Mouse (Mus musculus) liver, postnatal 0 days (tissue): ENCODE data around the gene Pawr. TPM values are rescaled to one million over a fixed set of nuclear protein-coding genes. Genes with fewer than 3 reads are reported as not detected.

Experiments used
- ATAC-seq: fragments of 200-750 bp; cut with Nextera tagmentation; 2 replicates; pipeline ENCODE4 v1.8.0; 2017; ENCODE audit warnings: mild to moderate bottlenecking, moderate library complexity
- DNase-seq: peaks from one replicate; pipeline ENCODE4 v3.0.0-alpha.2; 2016
- H3K27ac ChIP-seq: fragments of 300-500 bp; sonication (generic); 2 replicates; pipeline ENCODE4 v1.5.1; 2014; ENCODE audit warnings: antibody characterized with exemption, moderate library complexity, mild to moderate bottlenecking, low read depth
- H3K27me3 ChIP-seq: fragments of 300-500 bp; sonication (generic); 2 replicates; pipeline ENCODE4 v1.6.1; 2014; ENCODE audit warnings: low read length, control low read depth, mixed read lengths; ENCODE audit not compliant: insufficient read depth
- H3K36me3 ChIP-seq: fragments of 300-500 bp; sonication (generic); replicated peaks from 2 replicates; pipeline ENCODE4 v1.6.1; 2014; ENCODE audit warnings: mild to moderate bottlenecking, control low read depth, low read length, moderate library complexity, mixed read lengths; ENCODE audit not compliant: insufficient read depth
- H3K4me1 ChIP-seq: fragments of 300-500 bp; sonication (generic); 2 replicates; pipeline ENCODE4 v1.6.1; 2014; ENCODE audit warnings: antibody characterized with exemption, mild to moderate bottlenecking, control low read depth; ENCODE audit not compliant: insufficient read depth
- H3K4me2 ChIP-seq: fragments of 300-500 bp; sonication (generic); 2 replicates; pipeline ENCODE4 v1.6.1; 2014; ENCODE audit warnings: low read depth, mild to moderate bottlenecking, low read length, moderate library complexity, mixed read lengths
- H3K4me3 ChIP-seq: fragments of 300-500 bp; sonication (generic); 2 replicates; pipeline ENCODE4 v1.5.1; 2014; ENCODE audit warnings: low read depth, low read length
- H3K9ac ChIP-seq: fragments of 300-500 bp; sonication (generic); replicated peaks from 2 replicates; pipeline ENCODE4 v1.6.1; 2014; ENCODE audit warnings: mild to moderate bottlenecking, moderate library complexity
- H3K9me3 ChIP-seq: fragments of 300-500 bp; sonication (generic); 2 replicates; pipeline ENCODE4 v1.6.1; 2016; ENCODE audit warnings: mild to moderate bottlenecking, control low read depth, low read length, mixed read lengths
- CTCF ChIP-seq: sonication (generic); IDR thresholded peaks from 2 replicates; pipeline ENCODE4 v1.5.1; 2016; ENCODE audit warnings: antibody characterized with exemption, low read depth
- EP300 ChIP-seq: IDR thresholded peaks from 2 replicates; pipeline ENCODE4 v1.6.1; 2016; ENCODE audit warnings: antibody characterized with exemption, low read depth, mild to moderate bottlenecking
- WGBS: fragments of 180-500 bp; shearing (Covaris S2); extraction: QIAGEN DNeasy Blood & Tissue Kit; methylation state at CpG from one replicate; pipeline ENCODE4 v1.1.7; 2014; ENCODE audit not compliant: insufficient replicate concordance; 5-methylcytosine and 5-hydroxymethylcytosine counted together
- polyA plus RNA-seq: library from polyadenylated mRNA; unstranded; fragments of >200 nt; fragmentation: Nextera tagmentation; extraction: Ambion mirVana; gene quantifications from 2 replicates; pipeline ENCODE4 v1.2.1, GENCODE M21; 2015

The Pawr gene
- polyA plus RNA-seq, 1 experiment from 2014 or later, result 3.5 TPM

- Histone ChIP-seq H3K9ac (no peak overlapping the region), H3K4me3 (no peak overlapping the region), H3K27me3 (peaks cover 31% of the 10 kb centered on the region), H3K4me2 (no peak overlapping the region), H3K36me3 (no peaks in the 10 kb centered on the region), H3K9me3 (no peaks in the 10 kb centered on the region), H3K4me1 (no peaks in the 10 kb centered on the region), H3K27ac (no peak overlapping the region)
- DNase-seq, result no peak
- TF ChIP-seq EP300, result no peak
- no peak for TF ChIP-seq CTCF
- 81% methylated on average over 10 of the region's 10 CpGs for WGBS
- ATAC-seq, result no peak
Measured at GRCm38 (mm10) chr10:108335736-108336292, 3.9 kb downstream of the Pawr start.

- no peaks in the 10 kb centered on the region for H3K4me1 ChIP-seq
- ATAC-seq, result no peak
- no peak overlapping the region for H3K27ac ChIP-seq
- no peaks in the 10 kb centered on the region for H3K9me3 ChIP-seq
- WGBS, result 81% methylated on average over 9 of the region's 9 CpGs
- TF ChIP-seq EP300, result no peak
- TF ChIP-seq CTCF, result no peak
- no peak overlapping the region for H3K4me3 ChIP-seq
- peaks cover 23% of the 10 kb centered on the region for H3K27me3 ChIP-seq
- H3K4me2 ChIP-seq, result no peak overlapping the region
- no peaks in the 10 kb centered on the region for H3K36me3 ChIP-seq
- H3K9ac ChIP-seq, result no peak overlapping the region
- DNase-seq, result no peak
Measured at GRCm38 (mm10) chr10:108336581-108336980, 4.7 kb downstream of the Pawr start.

GRCm38 (mm10) chr10:108338055-108338961 is 6.4 kb downstream of the Pawr start:
- no peak overlapping the region for H3K4me3 ChIP-seq
- H3K4me1 ChIP-seq, result no peaks in the 10 kb centered on the region
- no peak overlapping the region for H3K9ac ChIP-seq
- H3K4me2 ChIP-seq, result no peak overlapping the region
- H3K27ac ChIP-seq, result no peak overlapping the region
- 88% methylated on average over 22 of the region's 22 CpGs for WGBS
- ATAC-seq, result no peak
- no peak for TF ChIP-seq EP300
- TF ChIP-seq CTCF, result no peak
- no peaks in the 10 kb centered on the region for H3K36me3 ChIP-seq
- H3K27me3 ChIP-seq, result peaks cover 6% of the 10 kb centered on the region; the same call in 1 of the 2 replicates
- DNase-seq, result no peak
- no peaks in the 10 kb centered on the region for H3K9me3 ChIP-seq

GRCm38 (mm10) chr10:108339118-108339517 is 7.2 kb downstream of the Pawr start:
- 82% methylated on average over 5 of the region's 5 CpGs for WGBS
- Histone ChIP-seq H3K9ac (no peak overlapping the region), H3K4me3 (no peak overlapping the region), H3K27ac (no peak overlapping the region), H3K4me2 (no peak overlapping the region), H3K27me3 (0 out of 2 replicates have a peak, but pooled peaks cover 2% of the 10 kb centered on the region), H3K4me1 (no peaks in the 10 kb centered on the region), H3K36me3 (no peaks in the 10 kb centered on the region), H3K9me3 (no peaks in the 10 kb centered on the region)
- DNase-seq (no peak), ATAC-seq (no peak)
- TF ChIP-seq CTCF (no peak), EP300 (no peak)

- ATAC-seq, result no peak
- WGBS, result 81% methylated on average over 4 of the region's 4 CpGs
Measured at GRCm38 (mm10) chr10:108339872-108340271, 8.0 kb downstream of the Pawr start.

GRCm38 (mm10) chr10:108343734-108344133 is 11.8 kb downstream of the Pawr start:
- DNase-seq, result no peak
- H3K9ac ChIP-seq, result no peak overlapping the region
- H3K4me1 ChIP-seq, result no peaks in the 10 kb centered on the region
- TF ChIP-seq EP300 (no peak), CTCF (no peak)
- no peak for ATAC-seq
- no peaks in the 10 kb centered on the region for H3K27me3 ChIP-seq
- no peak overlapping the region for H3K4me3 ChIP-seq
- no peak overlapping the region for H3K27ac ChIP-seq
- no peaks in the 10 kb centered on the region for H3K36me3 ChIP-seq
- H3K9me3 ChIP-seq, result no peaks in the 10 kb centered on the region
- no peak overlapping the region for H3K4me2 ChIP-seq

More at GRCm38 (mm10) chr10:108339872-108340271, 8.0 kb downstream of the Pawr start:
- Histone ChIP-seq H3K9me3 (no peaks in the 10 kb centered on the region), H3K4me2 (no peak overlapping the region), H3K27me3 (no peaks in the 10 kb centered on the region), H3K9ac (no peak overlapping the region), H3K4me1 (no peaks in the 10 kb centered on the region), H3K4me3 (no peak overlapping the region), H3K36me3 (no peaks in the 10 kb centered on the region), H3K27ac (no peak overlapping the region)
- TF ChIP-seq CTCF (no peak), EP300 (no peak)
- no peak for DNase-seq
